Mouse (Mus musculus) bone marrow macrophage, adult 2 months (primary cell): ENCODE results near the gene Pdss2. TPM values are rescaled to one million over a fixed set of nuclear protein-coding genes. Genes with fewer than 3 reads are reported as not detected.

Source experiments
- H3K27ac ChIP-seq: 2 replicates; pipeline ENCODE4 v1.5.1; 2012; ENCODE audit warnings: low read depth, low read length; ENCODE audit not compliant: insufficient read depth
- H3K4me1 ChIP-seq: 2 replicates; pipeline ENCODE4 v1.6.1; 2012; ENCODE audit warnings: low read length; ENCODE audit not compliant: control insufficient read depth, insufficient read depth
- H3K4me3 ChIP-seq: 2 replicates; pipeline ENCODE4 v1.5.1; 2012; ENCODE audit warnings: mild to moderate bottlenecking, low read length, moderate library complexity; ENCODE audit not compliant: insufficient read depth
- CTCF ChIP-seq: IDR thresholded peaks from 2 replicates; pipeline ENCODE4 v1.5.1; 2012; ENCODE audit warnings: low read depth, mild to moderate bottlenecking, low read length, moderate library complexity
- POLR2A ChIP-seq: IDR thresholded peaks from 2 replicates; pipeline ENCODE4 v1.6.1; 2012; ENCODE audit warnings: mild to moderate bottlenecking, low read depth, low read length, borderline replicate concordance
- polyA plus RNA-seq: library from polyadenylated mRNA; stranded (reverse); fragments of >200 nt; gene quantifications from 2 replicates; pipeline ENCODE4 v1.2.4, GENCODE M21; 2012; ENCODE audit not compliant: missing spikeins, insufficient read depth, insufficient read length

Gene Pdss2
- polyA plus RNA-seq, 1 experiment = 5.9 TPM

DNA sequence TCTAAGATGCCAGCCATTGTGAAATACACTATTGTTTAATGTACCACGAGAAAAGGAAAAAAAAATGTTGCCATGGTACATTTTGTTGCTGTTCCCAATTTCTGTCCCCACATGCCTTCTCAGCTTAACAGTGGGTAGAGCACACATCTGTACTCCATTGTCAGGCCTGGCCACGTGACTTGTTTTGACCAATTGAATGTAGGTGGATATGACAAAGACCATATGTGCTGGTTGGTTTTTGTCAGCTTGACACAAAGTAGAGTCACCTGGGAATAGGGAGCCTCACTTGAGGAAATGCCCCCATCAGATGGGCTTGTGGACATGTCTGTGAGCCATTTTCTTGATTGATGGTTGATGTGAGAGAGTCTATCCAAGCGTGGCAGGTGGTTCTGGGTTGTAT is 17.4 kb upstream of the Pdss2 start:
- H3K4me1 ChIP-seq = no peaks in the 10 kb centered on the region
- TF ChIP-seq POLR2A (no peak), CTCF (no peak)

DNA sequence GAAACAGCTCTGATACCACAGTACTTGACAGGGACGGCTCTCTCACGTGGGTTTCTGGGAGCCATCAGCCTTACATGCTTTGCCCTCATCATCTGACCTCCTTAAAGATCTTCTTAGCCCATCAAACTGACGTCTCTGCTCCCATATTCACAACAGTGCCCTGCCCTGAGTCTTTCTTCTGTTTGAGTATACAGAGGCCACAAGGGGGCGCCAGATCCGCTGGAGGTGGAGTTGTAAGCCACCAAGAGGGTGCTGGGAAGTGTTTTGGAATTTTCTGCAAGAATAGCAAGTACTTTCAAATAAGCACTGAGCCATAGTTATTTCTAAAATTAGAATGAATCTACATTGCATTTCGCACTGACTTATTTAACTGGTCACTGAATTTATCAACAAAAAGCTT is 9.4 kb upstream of the Pdss2 start:
- H3K4me1 ChIP-seq = no peaks in the 10 kb centered on the region
- TF ChIP-seq POLR2A (no peak), CTCF (peak; percentile 51; the same call in 1 of the 2 replicates)

More for the DNA sequence above, 17.4 kb upstream of the Pdss2 start:
- no peak overlapping the region for H3K27ac ChIP-seq
- no peak overlapping the region for H3K4me3 ChIP-seq

DNA sequence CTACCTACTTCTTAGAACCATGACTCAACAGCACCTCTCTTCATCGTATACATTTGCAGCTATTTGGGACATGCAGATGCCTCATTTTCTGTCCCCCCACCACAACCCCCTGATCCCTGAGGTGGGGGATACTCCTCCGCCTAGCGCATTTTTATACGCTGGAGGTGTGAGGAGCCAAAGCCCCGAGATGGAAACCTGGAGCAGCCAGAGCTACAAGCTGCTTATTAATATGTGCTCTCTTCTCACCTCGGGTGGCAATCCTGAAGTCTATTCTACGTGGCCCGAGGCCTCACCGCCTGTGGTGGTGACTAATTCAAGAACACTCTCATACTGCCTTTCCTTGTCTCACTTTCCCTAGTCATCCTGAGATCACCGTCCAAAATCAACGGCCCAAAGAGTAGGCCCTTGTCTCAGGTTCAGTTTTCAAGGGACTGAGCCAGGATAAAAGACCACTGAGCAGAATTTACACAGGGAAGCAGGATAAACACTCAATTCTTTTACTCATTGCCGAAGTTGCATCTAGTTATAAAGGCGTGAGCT is 3.9 kb upstream of the Pdss2 start:
- H3K27ac ChIP-seq = no peak overlapping the region
- 0 out of 2 replicates have a peak, but pooled peaks cover 4% of the 10 kb centered on the region for H3K4me1 ChIP-seq
- no peak for TF ChIP-seq POLR2A
- no peak for TF ChIP-seq CTCF
- H3K4me3 ChIP-seq = no peak overlapping the region

More for the DNA sequence above, 9.4 kb upstream of the Pdss2 start:
- Histone ChIP-seq H3K27ac (no peak overlapping the region), H3K4me3 (no peak overlapping the region)

DNA sequence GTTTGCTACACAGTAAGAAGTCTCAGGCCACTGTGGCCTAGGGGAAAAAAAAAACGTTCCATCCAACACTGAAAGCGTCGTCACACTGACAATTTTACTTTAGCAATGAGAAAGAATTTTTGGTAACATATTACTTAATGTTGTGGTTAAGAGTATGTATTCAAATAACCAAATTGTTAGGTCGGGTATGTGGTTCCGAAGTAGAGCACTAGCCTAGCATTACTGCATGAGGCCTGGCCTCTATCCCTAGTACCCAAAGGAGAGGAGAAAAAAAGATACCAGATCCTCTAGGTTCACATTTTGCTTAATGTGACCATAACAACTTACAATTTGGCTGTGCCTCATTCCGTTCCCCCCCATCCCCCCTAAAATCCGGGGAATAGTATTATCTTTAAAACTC is 807 bp upstream of the Pdss2 start:
- Histone ChIP-seq H3K4me3 (peak overlapping the region; percentile 66), H3K4me1 (0 out of 2 replicates have a peak, but pooled peaks cover 4% of the 10 kb centered on the region), H3K27ac (peak overlapping the region; percentile 79)
- TF ChIP-seq POLR2A (no peak), CTCF (no peak)

DNA sequence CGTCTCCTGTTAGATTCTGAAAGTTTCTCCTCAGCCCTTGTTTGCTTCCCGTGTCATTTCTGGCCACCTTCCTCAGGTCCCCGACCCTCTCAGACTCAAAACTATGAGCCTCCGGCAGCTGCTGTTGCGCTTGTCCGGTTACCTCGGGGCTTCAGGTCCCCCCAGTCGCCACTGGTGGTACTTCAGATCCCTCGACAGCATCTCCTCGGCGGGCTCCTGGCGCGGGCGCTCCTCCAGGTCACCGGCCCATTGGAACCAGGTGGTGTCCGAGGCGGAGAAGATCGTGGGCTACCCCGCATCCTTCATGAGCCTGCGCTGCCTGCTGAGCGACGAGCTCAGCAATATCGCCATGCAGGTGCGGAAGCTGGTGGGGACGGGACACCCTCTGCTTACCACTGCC is 373 bp downstream of the Pdss2 start:
- no peak for TF ChIP-seq CTCF
- no peak for TF ChIP-seq POLR2A
- no peak overlapping the region for H3K27ac ChIP-seq
- H3K4me3 ChIP-seq = peak overlapping the region; percentile 66
- H3K4me1 ChIP-seq = 0 out of 2 replicates have a peak, but pooled peaks cover 6% of the 10 kb centered on the region

DNA sequence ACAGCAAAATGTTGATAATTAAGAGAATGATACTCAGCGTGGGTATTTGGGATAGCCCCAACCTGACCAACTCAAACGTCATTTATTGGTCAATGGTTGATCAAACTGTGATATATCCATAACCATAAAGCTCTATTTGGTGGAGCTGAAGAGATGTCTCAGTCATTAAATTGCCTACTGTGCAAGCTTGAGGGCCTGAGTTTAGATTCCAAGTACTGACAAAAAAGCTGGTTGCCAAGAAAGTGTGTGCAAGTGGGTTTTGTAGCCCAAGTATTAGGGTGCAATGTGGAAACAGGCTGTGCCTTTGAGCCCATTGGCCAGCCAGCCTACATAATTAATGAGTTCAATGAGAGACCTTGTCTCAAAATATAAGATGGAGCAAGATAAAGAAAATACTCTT is 2.1 kb downstream of the Pdss2 start:
- TF ChIP-seq POLR2A (no peak), CTCF (no peak)
- peaks cover 13% of the 10 kb centered on the region for H3K4me1 ChIP-seq

DNA sequence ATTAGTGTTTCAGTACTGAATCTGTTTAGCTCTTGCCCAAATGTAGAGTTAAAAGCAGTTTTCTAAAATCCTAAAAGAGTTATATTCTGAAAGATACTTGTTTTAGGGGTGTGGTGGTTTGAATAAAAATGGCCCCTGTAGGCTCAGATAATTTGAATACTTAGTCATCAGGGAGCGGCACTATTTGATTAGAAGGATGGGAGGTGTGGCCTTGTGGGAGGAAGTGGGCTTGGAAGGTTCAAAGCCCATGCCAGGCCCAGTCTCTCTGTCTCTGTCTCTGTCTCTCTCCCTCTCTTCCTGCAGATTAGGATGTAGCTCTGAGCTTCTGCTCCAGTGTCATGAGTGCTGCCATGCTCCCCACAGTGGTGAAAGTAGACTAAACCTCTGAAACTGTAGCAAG is 5.1 kb downstream of the Pdss2 start:
- Histone ChIP-seq H3K4me3 (no peak overlapping the region), H3K27ac (no peak overlapping the region), H3K4me1 (peaks cover 11% of the 10 kb centered on the region)
- TF ChIP-seq CTCF (no peak), POLR2A (no peak)

More for the DNA sequence above, 2.1 kb downstream of the Pdss2 start:
- Histone ChIP-seq H3K4me3 (no peak overlapping the region), H3K27ac (no peak overlapping the region)

DNA sequence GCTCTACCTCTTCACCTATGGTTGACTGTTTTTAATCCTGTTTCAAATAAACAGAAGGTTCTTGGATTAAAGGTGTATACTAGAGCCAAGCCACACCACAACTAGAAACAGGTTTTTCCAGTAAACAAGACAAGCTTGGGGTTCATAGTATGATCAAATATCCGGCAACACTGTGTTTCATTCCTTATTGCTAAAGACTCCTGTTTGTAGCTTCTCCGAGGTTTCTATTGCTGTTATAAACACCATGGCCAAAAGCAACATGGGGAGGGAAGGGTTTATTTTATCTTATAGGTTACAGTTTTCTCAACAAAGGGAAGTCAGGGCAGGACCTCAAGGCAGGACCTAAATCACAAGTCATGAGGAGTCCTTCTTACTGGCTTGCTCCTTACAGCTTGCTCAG is 8.0 kb downstream of the Pdss2 start:
- TF ChIP-seq CTCF (no peak), POLR2A (no peak)
- H3K4me3 ChIP-seq = no peak overlapping the region
- peaks cover 9% of the 10 kb centered on the region for H3K4me1 ChIP-seq
- no peak overlapping the region for H3K27ac ChIP-seq

DNA sequence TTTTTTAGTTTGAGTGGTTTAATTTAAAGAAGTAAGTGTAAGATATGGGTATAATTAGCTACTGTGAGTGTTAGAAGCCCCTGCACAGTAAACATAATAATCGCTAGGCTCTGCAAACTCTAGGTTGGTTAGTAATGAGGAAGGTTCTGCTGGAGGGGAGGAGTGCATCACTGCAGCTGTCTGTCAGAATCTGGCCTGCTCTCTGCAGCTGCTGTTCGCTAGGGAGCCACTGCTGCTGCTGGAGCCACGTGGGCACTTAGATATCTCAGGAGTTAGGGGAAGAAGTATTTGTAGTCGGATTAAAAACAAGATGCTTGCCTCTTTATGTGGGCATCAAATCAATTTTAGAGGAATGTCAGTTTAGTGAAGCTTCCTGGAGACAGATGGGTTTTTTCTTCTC is 13.2 kb downstream of the Pdss2 start:
- Histone ChIP-seq H3K4me3 (no peak overlapping the region), H3K4me1 (peaks cover 5% of the 10 kb centered on the region; the same call in 1 of the 2 replicates), H3K27ac (no peak overlapping the region)
- TF ChIP-seq POLR2A = no peak
- no peak for TF ChIP-seq CTCF

DNA sequence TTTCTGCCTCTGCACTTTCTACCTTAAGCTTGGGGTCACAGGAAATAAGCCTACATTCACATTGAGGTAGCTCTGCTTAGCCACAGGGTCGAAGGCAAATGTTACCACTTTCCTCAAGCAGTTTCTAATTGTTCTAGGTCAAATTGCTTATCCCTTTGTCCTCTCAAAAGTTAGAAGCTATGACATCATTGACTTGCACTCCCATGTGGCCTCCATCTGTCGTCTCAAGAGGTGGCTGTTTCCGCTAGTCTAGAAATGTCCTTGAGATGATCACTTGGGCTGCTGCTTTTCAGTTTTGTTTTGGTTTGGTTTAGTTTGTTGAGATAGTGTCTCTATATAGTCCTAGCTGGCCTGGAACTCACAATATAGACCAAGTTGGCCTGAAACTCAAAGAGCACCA is 13.7 kb downstream of the Pdss2 start:
- no peak overlapping the region for H3K4me3 ChIP-seq
- TF ChIP-seq POLR2A = no peak
- TF ChIP-seq CTCF = no peak
- peaks cover 5% of the 10 kb centered on the region; the same call in 1 of the 2 replicates for H3K4me1 ChIP-seq
- H3K27ac ChIP-seq = no peak overlapping the region
